Mouse (Mus musculus): ENCODE data around the gene Ier3. TPM values are rescaled to one million over a fixed set of nuclear protein-coding genes. Genes with fewer than 3 reads are reported as not detected.

Ier3 gene
- polyA plus RNA-seq, 1 experiment: 8.6 TPM

- Histone ChIP-seq H3K27ac (ENCODE audit: insufficient read depth, low read depth, low read length) (no peak overlapping the region), H3K36me3 (ENCODE audit: control insufficient read depth, insufficient read depth, low read length) (no peaks in the 10 kb centered on the region), H3K4me1 (ENCODE audit: control insufficient read depth, insufficient read depth, insufficient read length, low read length) (peaks cover 2% of the 10 kb centered on the region; the same call in 1 of the 2 replicates), H3K27me3 (ENCODE audit: control insufficient read depth, insufficient read depth, low read length) (no peaks in the 10 kb centered on the region), H3K4me3 (ENCODE audit: low read depth, low read length) (no peak overlapping the region)
- WGBS: 79% methylated on average over 5 of the region's 5 CpGs
- TF ChIP-seq CTCF (IDR thresholded peaks at IDR 0.05; ENCODE audit: extremely low read depth, insufficient read length, insufficient replicate concordance, low read depth, low read length) (no peak), POLR2A (IDR thresholded peaks at IDR 0.05; ENCODE audit: low read depth, low read length) (no peak)
Measured at GRCm38 (mm10) chr17:35782924-35783323, 38.6 kb upstream of the Ier3 start.

GRCm38 (mm10) chr17:35783944-35784343 lies 37.5 kb upstream of the Ier3 start:
- 83% methylated on average over 6 of the region's 6 CpGs for WGBS
- Histone ChIP-seq H3K4me3 (ENCODE audit: low read depth, low read length) (no peak overlapping the region), H3K4me1 (ENCODE audit: control insufficient read depth, insufficient read depth, insufficient read length, low read length) (peaks cover 2% of the 10 kb centered on the region; the same call in 1 of the 2 replicates), H3K27me3 (ENCODE audit: control insufficient read depth, insufficient read depth, low read length) (no peaks in the 10 kb centered on the region), H3K27ac (ENCODE audit: insufficient read depth, low read depth, low read length) (no peak overlapping the region), H3K36me3 (ENCODE audit: control insufficient read depth, insufficient read depth, low read length) (no peaks in the 10 kb centered on the region)
- TF ChIP-seq CTCF (IDR thresholded peaks at IDR 0.05; ENCODE audit: extremely low read depth, insufficient read length, insufficient replicate concordance, low read depth, low read length) (no peak), POLR2A (IDR thresholded peaks at IDR 0.05; ENCODE audit: low read depth, low read length) (no peak)

- WGBS: 74% methylated on average over 4 of the region's 4 CpGs
- TF ChIP-seq CTCF (IDR thresholded peaks at IDR 0.05; ENCODE audit: extremely low read depth, insufficient read length, insufficient replicate concordance, low read depth, low read length) (no peak), POLR2A (IDR thresholded peaks at IDR 0.05; ENCODE audit: low read depth, low read length) (no peak)
- no peak overlapping the region for H3K4me3 ChIP-seq (ENCODE audit: low read depth, low read length)
- H3K27ac ChIP-seq (ENCODE audit: insufficient read depth, low read depth, low read length): no peak overlapping the region
- H3K27me3 ChIP-seq (ENCODE audit: control insufficient read depth, insufficient read depth, low read length): no peaks in the 10 kb centered on the region
- H3K36me3 ChIP-seq (ENCODE audit: control insufficient read depth, insufficient read depth, low read length): no peaks in the 10 kb centered on the region
- no peaks in the 10 kb centered on the region for H3K4me1 ChIP-seq (ENCODE audit: control insufficient read depth, insufficient read depth, insufficient read length, low read length)
Measured at GRCm38 (mm10) chr17:35785140-35785539, 36.3 kb upstream of the Ier3 start.

GRCm38 (mm10) chr17:35787493-35787892 lies 34.0 kb upstream of the Ier3 start:
- H3K36me3 ChIP-seq (ENCODE audit: control insufficient read depth, insufficient read depth, low read length): no peaks in the 10 kb centered on the region
- H3K4me3 ChIP-seq (ENCODE audit: low read depth, low read length): no peak overlapping the region
- H3K27me3 ChIP-seq (ENCODE audit: control insufficient read depth, insufficient read depth, low read length): no peaks in the 10 kb centered on the region
- no peak for TF ChIP-seq CTCF (IDR thresholded peaks at IDR 0.05; ENCODE audit: extremely low read depth, insufficient read length, insufficient replicate concordance, low read depth, low read length)
- TF ChIP-seq POLR2A (IDR thresholded peaks at IDR 0.05; ENCODE audit: low read depth, low read length): no peak
- H3K4me1 ChIP-seq (ENCODE audit: control insufficient read depth, insufficient read depth, insufficient read length, low read length): no peaks in the 10 kb centered on the region
- H3K27ac ChIP-seq (ENCODE audit: insufficient read depth, low read depth, low read length): no peak overlapping the region

GRCm38 (mm10) chr17:35788025-35788424 lies 33.5 kb upstream of the Ier3 start:
- no peak overlapping the region for H3K4me3 ChIP-seq (ENCODE audit: low read depth, low read length)
- H3K36me3 ChIP-seq (ENCODE audit: control insufficient read depth, insufficient read depth, low read length): no peaks in the 10 kb centered on the region
- 69% methylated on average over 3 of the region's 3 CpGs for WGBS
- no peaks in the 10 kb centered on the region for H3K27me3 ChIP-seq (ENCODE audit: control insufficient read depth, insufficient read depth, low read length)
- no peaks in the 10 kb centered on the region for H3K4me1 ChIP-seq (ENCODE audit: control insufficient read depth, insufficient read depth, insufficient read length, low read length)
- no peak for TF ChIP-seq POLR2A (IDR thresholded peaks at IDR 0.05; ENCODE audit: low read depth, low read length)
- no peak for TF ChIP-seq CTCF (IDR thresholded peaks at IDR 0.05; ENCODE audit: extremely low read depth, insufficient read length, insufficient replicate concordance, low read depth, low read length)
- no peak overlapping the region for H3K27ac ChIP-seq (ENCODE audit: insufficient read depth, low read depth, low read length)

- no peak for TF ChIP-seq CTCF (IDR thresholded peaks at IDR 0.05; ENCODE audit: extremely low read depth, insufficient read length, insufficient replicate concordance, low read depth, low read length)
- no peak for TF ChIP-seq POLR2A (IDR thresholded peaks at IDR 0.05; ENCODE audit: low read depth, low read length)
- WGBS: 83% methylated on average over 4 of the region's 4 CpGs
Measured at GRCm38 (mm10) chr17:35790933-35791332, 30.6 kb upstream of the Ier3 start.

GRCm38 (mm10) chr17:35792837-35793236 lies 28.6 kb upstream of the Ier3 start:
- Histone ChIP-seq H3K4me3 (ENCODE audit: low read depth, low read length) (no peak overlapping the region), H3K4me1 (ENCODE audit: control insufficient read depth, insufficient read depth, insufficient read length, low read length) (no peaks in the 10 kb centered on the region), H3K36me3 (ENCODE audit: control insufficient read depth, insufficient read depth, low read length) (no peaks in the 10 kb centered on the region), H3K27ac (ENCODE audit: insufficient read depth, low read depth, low read length) (no peak overlapping the region), H3K27me3 (ENCODE audit: control insufficient read depth, insufficient read depth, low read length) (no peaks in the 10 kb centered on the region)
- TF ChIP-seq CTCF (IDR thresholded peaks at IDR 0.05; ENCODE audit: extremely low read depth, insufficient read length, insufficient replicate concordance, low read depth, low read length) (no peak), POLR2A (IDR thresholded peaks at IDR 0.05; ENCODE audit: low read depth, low read length) (no peak)
- WGBS: 48% methylated on average over 2 of the region's 2 CpGs

More at GRCm38 (mm10) chr17:35790933-35791332, 30.6 kb upstream of the Ier3 start:
- H3K27ac ChIP-seq (ENCODE audit: insufficient read depth, low read depth, low read length): no peak overlapping the region
- H3K27me3 ChIP-seq (ENCODE audit: control insufficient read depth, insufficient read depth, low read length): no peaks in the 10 kb centered on the region
- no peak overlapping the region for H3K4me3 ChIP-seq (ENCODE audit: low read depth, low read length)
- no peaks in the 10 kb centered on the region for H3K4me1 ChIP-seq (ENCODE audit: control insufficient read depth, insufficient read depth, insufficient read length, low read length)
- no peaks in the 10 kb centered on the region for H3K36me3 ChIP-seq (ENCODE audit: control insufficient read depth, insufficient read depth, low read length)
